Mouse (Mus musculus) forebrain, embryonic 14.5 days (tissue): Measurements from ENCODE around the gene Brsk2. TPM values are rescaled to one million over a fixed set of nuclear protein-coding genes. Genes with fewer than 3 reads are reported as not detected.

Experiments
- microRNA-seq: library from miRNA; unstranded; fragments of <30 nt; microRNA quantifications from one replicate; pipeline ENCODE4, GENCODE M21; 2016
- polyA plus RNA-seq: library from polyadenylated mRNA; unstranded; fragments of >200 nt; fragmentation: Nextera tagmentation; extraction: Ambion mirVana; gene quantifications from 2 replicates; pipeline ENCODE4 v1.2.1, GENCODE M21; 2014

The Brsk2 gene
- polyA plus RNA-seq, 1 experiment from 2014 or later: 20.8 TPM

Small RNA genes within 50 kb of the gene (microRNA-seq; reads per million reads assigned to microRNA genes)
- gene Mir3104: 1.2 reads per million

Other genes with a start within 250 kb of the Brsk2 start
- gene Muc5ac, start 160.8 kb upstream of the Brsk2 start, polyA plus RNA-seq: not detected in 2 replicates
- gene Muc5b, start 110.7 kb upstream of the Brsk2 start, polyA plus RNA-seq: 0.01 TPM in 1 of 2 replicates, not detected in the other
- gene Tollip, start 31.2 kb upstream of the Brsk2 start, polyA plus RNA-seq: 74.0 and 87.3 TPM in 2 replicates
- 53.6 and 57.9 TPM in 2 replicates for gene Mob2, start 111.3 kb downstream of the Brsk2 start, polyA plus RNA-seq
- 58.0 and 84.8 TPM in 2 replicates for gene Dusp8, start 146.1 kb downstream of the Brsk2 start, polyA plus RNA-seq
- gene Gm45618, start 171.0 kb downstream of the Brsk2 start, polyA plus RNA-seq: not detected in 2 replicates
- not detected in 2 replicates for gene Gm39115, start 186.3 kb downstream of the Brsk2 start, polyA plus RNA-seq
- not detected in 2 replicates for gene Gm45337, start 194.9 kb downstream of the Brsk2 start, polyA plus RNA-seq
- not detected in 2 replicates for gene Gm29735, start 207.4 kb downstream of the Brsk2 start, polyA plus RNA-seq
- not detected in 2 replicates for gene Gm4553, start 216.0 kb downstream of the Brsk2 start, polyA plus RNA-seq
- not detected in 2 replicates for gene Krtap5-2, start 226.3 kb downstream of the Brsk2 start, polyA plus RNA-seq
- not detected in 2 replicates for gene Gm10153, start 240.6 kb downstream of the Brsk2 start, polyA plus RNA-seq